Mouse (Mus musculus) cerebellum, adult 18-20 months (tissue): Measurements from ENCODE around the gene Ptpa.

Experiments
- DNase-seq, 2 experiments: peaks; one replicate each; pipeline ENCODE4 v3.0.0; 2021

Ptpa gene

GRCm38 (mm10) chr2:30439631-30440030 lies 23.8 kb downstream of the Ptpa start:
- DNase-seq: no peak

- DNase-seq: no peak
These were observed 24.4 kb downstream of the Ptpa start for GRCm38 (mm10) chr2:30440211-30440700.

GRCm38 (mm10) chr2:30440701-30441517 lies 25.1 kb downstream of the Ptpa start:
- DNase-seq: peak; percentile 60 to 61

- peak; percentile 55 to 64 for DNase-seq
These were observed 26.0 kb downstream of the Ptpa start for GRCm38 (mm10) chr2:30441518-30442497.

- DNase-seq: no peak
These were observed 26.7 kb downstream of the Ptpa start for GRCm38 (mm10) chr2:30442498-30442890.

- no peak for DNase-seq
These were observed 27.4 kb downstream of the Ptpa start for GRCm38 (mm10) chr2:30443281-30443680.

- no peak for DNase-seq
These were observed 28.2 kb downstream of the Ptpa start for GRCm38 (mm10) chr2:30444006-30444405.

GRCm38 (mm10) chr2:30444450-30444849 lies 28.6 kb downstream of the Ptpa start:
- no peak for DNase-seq

GRCm38 (mm10) chr2:30445312-30445711 lies 29.5 kb downstream of the Ptpa start:
- DNase-seq: no peak

GRCm38 (mm10) chr2:30446891-30447826 lies 31.3 kb downstream of the Ptpa start:
- peak; percentile 62 to 65 for DNase-seq

- DNase-seq: no peak
These were observed 32.5 kb downstream of the Ptpa start for GRCm38 (mm10) chr2:30448371-30448770.

GRCm38 (mm10) chr2:30450530-30450929 lies 34.7 kb downstream of the Ptpa start:
- no peak for DNase-seq

- DNase-seq: no peak
These were observed 35.7 kb downstream of the Ptpa start for GRCm38 (mm10) chr2:30451525-30451924.

- no peak for DNase-seq
These were observed 37.7 kb downstream of the Ptpa start for GRCm38 (mm10) chr2:30453570-30453969.

GRCm38 (mm10) chr2:30454587-30454986 lies 38.7 kb downstream of the Ptpa start:
- no peak for DNase-seq

GRCm38 (mm10) chr2:30456104-30456980 lies 40.5 kb downstream of the Ptpa start:
- no peak for DNase-seq

- no peak for DNase-seq
These were observed 42.5 kb downstream of the Ptpa start for GRCm38 (mm10) chr2:30458349-30458748.

- no peak for DNase-seq
These were observed 43.4 kb downstream of the Ptpa start for GRCm38 (mm10) chr2:30459241-30459640.

GRCm38 (mm10) chr2:30463341-30463761 lies 47.5 kb downstream of the Ptpa start:
- peak; percentile 39 for DNase-seq

- DNase-seq: peak; percentile 76 to 91
These were observed 48.1 kb downstream of the Ptpa start for GRCm38 (mm10) chr2:30463904-30464330.

GRCm38 (mm10) chr2:30464411-30464810 lies 48.6 kb downstream of the Ptpa start:
- no peak for DNase-seq
